Mouse (Mus musculus): ENCODE measurements around the gene Vmn1r11. TPM values are rescaled to one million over a fixed set of nuclear protein-coding genes. Genes with fewer than 3 reads are reported as not detected.

The Vmn1r11 gene
- polyA plus RNA-seq (2012; fragmentation: generic; extraction: Trizol), result not detected

DNA sequence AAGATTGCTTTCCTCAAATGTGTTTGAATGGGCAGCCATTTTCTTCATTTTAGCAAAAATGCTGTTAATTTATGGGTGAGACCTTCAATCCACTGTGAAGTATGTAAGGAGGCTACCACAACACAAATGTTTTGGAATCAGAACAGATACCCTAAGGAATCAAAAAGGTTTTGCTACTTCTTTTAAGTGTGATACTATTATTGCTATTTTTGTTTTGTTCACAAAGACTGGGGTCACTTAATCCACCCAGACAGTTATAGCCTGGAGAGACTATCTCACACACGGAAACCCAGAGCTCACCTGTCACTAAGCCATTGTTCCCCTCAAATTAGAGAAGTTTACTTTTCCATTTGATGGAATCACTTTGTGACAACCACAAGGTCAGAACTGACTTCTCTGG, at the start of gene Vmn1r11:
TSS of gene Vmn1r11 (plus strand) at position 301 of the 400 bp plus-strand sequence.
- no peaks in the 10 kb centered on the region for H3K36me3 ChIP-seq (ENCODE audit: control insufficient read depth, insufficient read depth)
- H3K4me2 ChIP-seq (ENCODE audit: low read depth), result no peak within 1 kb of the TSS
- H3K79me2 ChIP-seq (ENCODE audit: control insufficient read depth, insufficient read depth), result no peaks in the 10 kb centered on the region
- H3ac ChIP-seq (ENCODE audit: control insufficient read depth, insufficient read length), result no peak within 1 kb of the TSS
- TF ChIP-seq CEBPB (IDR thresholded peaks at IDR 0.05; ENCODE audit: insufficient read depth, poor library complexity, severe bottlenecking), result no peak
- no peak for TF ChIP-seq POLR2AphosphoS2 (IDR thresholded peaks at IDR 0.05; ENCODE audit: insufficient read length, low read depth)
- H3K27me3 ChIP-seq (ENCODE audit: control insufficient read depth, insufficient read depth, insufficient read length), result no peaks in the 10 kb centered on the region
- H3K4me3 ChIP-seq, result no peak within 1 kb of the TSS

- Histone ChIP-seq H3K4me2 (ENCODE audit: low read depth) (no peak overlapping the region), H3ac (ENCODE audit: control insufficient read depth, insufficient read length) (no peak overlapping the region), H3K27me3 (ENCODE audit: control insufficient read depth, insufficient read depth, insufficient read length) (no peaks in the 10 kb centered on the region), H3K4me3 (no peak overlapping the region), H3K79me2 (ENCODE audit: control insufficient read depth, insufficient read depth) (no peaks in the 10 kb centered on the region), H3K36me3 (ENCODE audit: control insufficient read depth, insufficient read depth) (no peaks in the 10 kb centered on the region)
- no peak for TF ChIP-seq CEBPB (IDR thresholded peaks at IDR 0.05; ENCODE audit: insufficient read depth, poor library complexity, severe bottlenecking)
- no peak for TF ChIP-seq REST (IDR thresholded peaks at IDR 0.05; ENCODE audit: insufficient read depth, insufficient read length)
- no peak for TF ChIP-seq E2F4 (IDR thresholded peaks at IDR 0.05; ENCODE audit: insufficient read depth)
- no peak for TF ChIP-seq TCF12 (IDR thresholded peaks at IDR 0.05; ENCODE audit: insufficient read depth, poor library complexity, severe bottlenecking)
- no peak for TF ChIP-seq SRF (IDR thresholded peaks at IDR 0.05; ENCODE audit: control insufficient read depth, insufficient read length, low read depth)
- no peak for TF ChIP-seq TCF3 (IDR thresholded peaks at IDR 0.05; ENCODE audit: insufficient read length, low read depth)
- TF ChIP-seq POLR2AphosphoS2 (IDR thresholded peaks at IDR 0.05; ENCODE audit: insufficient read length, low read depth), result no peak
- no peak for TF ChIP-seq USF1 (IDR thresholded peaks at IDR 0.05; ENCODE audit: low read depth)
- no peak for TF ChIP-seq POLR2A (IDR thresholded peaks at IDR 0.05; ENCODE audit: insufficient read length, low read depth)
- no peak for TF ChIP-seq MAX (IDR thresholded peaks at IDR 0.05; ENCODE audit: low read depth)
These were observed 26.9 kb upstream of the Vmn1r11 start for GRCm38 (mm10) chr6:57106358-57106757.

GRCm38 (mm10) chr6:57109154-57109553, 24.1 kb upstream of the Vmn1r11 start, which contains the start of gene Vmn1r10:
Gene Vmn1r10, plus strand, starts transcription at chr6:57109454.
- Histone ChIP-seq H3K4me3 (no peak within 1 kb of the TSS), H3K79me2 (ENCODE audit: control insufficient read depth, insufficient read depth) (no peaks in the 10 kb centered on the region), H3K27me3 (ENCODE audit: control insufficient read depth, insufficient read depth, insufficient read length) (no peaks in the 10 kb centered on the region), H3ac (ENCODE audit: control insufficient read depth, insufficient read length) (no peak within 1 kb of the TSS), H3K4me2 (ENCODE audit: low read depth) (no peak within 1 kb of the TSS), H3K36me3 (ENCODE audit: control insufficient read depth, insufficient read depth) (no peaks in the 10 kb centered on the region)
- no peak for TF ChIP-seq MYOD1 (IDR thresholded peaks at IDR 0.05; ENCODE audit: control insufficient read depth in 1 of 3, insufficient read length in 2 of 3, low read depth in 2 of 3)
- no peak for TF ChIP-seq MYOG (IDR thresholded peaks at IDR 0.05; ENCODE audit: control insufficient read depth in 1 of 3, insufficient read depth in 1 of 3, insufficient read length in 2 of 3, low read depth in 2 of 3)
- TF ChIP-seq USF1 (IDR thresholded peaks at IDR 0.05; ENCODE audit: low read depth), result no peak
- no peak for TF ChIP-seq POLR2A (IDR thresholded peaks at IDR 0.05; ENCODE audit: insufficient read length, low read depth)
- TF ChIP-seq MAX (IDR thresholded peaks at IDR 0.05; ENCODE audit: low read depth), result no peak

GRCm38 (mm10) chr6:57156619-57157018, 23.4 kb downstream of the Vmn1r11 start, which contains the start of gene Vmn1r12:
Gene Vmn1r12, plus strand, starts transcription at chr6:57156919.
- Histone ChIP-seq H3ac (ENCODE audit: control insufficient read depth, insufficient read length) (no peak within 1 kb of the TSS), H3K27me3 (ENCODE audit: control insufficient read depth, insufficient read depth, insufficient read length) (no peaks in the 10 kb centered on the region), H3K4me2 (ENCODE audit: low read depth) (no peak within 1 kb of the TSS), H3K4me3 (no peak within 1 kb of the TSS), H3K79me2 (ENCODE audit: control insufficient read depth, insufficient read depth) (no peaks in the 10 kb centered on the region), H3K36me3 (ENCODE audit: control insufficient read depth, insufficient read depth) (no peaks in the 10 kb centered on the region)
- no peak for TF ChIP-seq POLR2A (IDR thresholded peaks at IDR 0.05; ENCODE audit: insufficient read length, low read depth)
- TF ChIP-seq MAX (IDR thresholded peaks at IDR 0.05; ENCODE audit: low read depth), result no peak
- TF ChIP-seq POLR2AphosphoS2 (IDR thresholded peaks at IDR 0.05; ENCODE audit: insufficient read length, low read depth), result no peak
- TF ChIP-seq MYOG (IDR thresholded peaks at IDR 0.05; ENCODE audit: control insufficient read depth in 1 of 3, insufficient read depth in 1 of 3, insufficient read length in 2 of 3, low read depth in 2 of 3), result no peak
- no peak for TF ChIP-seq SRF (IDR thresholded peaks at IDR 0.05; ENCODE audit: control insufficient read depth, insufficient read length, low read depth)
- TF ChIP-seq TCF12 (IDR thresholded peaks at IDR 0.05; ENCODE audit: insufficient read depth, poor library complexity, severe bottlenecking), result no peak
- no peak for TF ChIP-seq REST (IDR thresholded peaks at IDR 0.05; ENCODE audit: insufficient read depth, insufficient read length)
- TF ChIP-seq MYOD1 (IDR thresholded peaks at IDR 0.05; ENCODE audit: control insufficient read depth in 1 of 3, insufficient read length in 2 of 3, low read depth in 2 of 3), result no peak
- TF ChIP-seq E2F4 (IDR thresholded peaks at IDR 0.05; ENCODE audit: insufficient read depth), result no peak
- no peak for TF ChIP-seq CEBPB (IDR thresholded peaks at IDR 0.05; ENCODE audit: insufficient read depth, poor library complexity, severe bottlenecking)
- no peak for TF ChIP-seq TCF3 (IDR thresholded peaks at IDR 0.05; ENCODE audit: insufficient read length, low read depth)

Other genes with a start within 250 kb of the Vmn1r11 start
- gene Nt5c3, start 209.5 kb upstream of the Vmn1r11 start, polyA plus RNA-seq (2012; fragmentation: generic; extraction: Trizol), result 9.9 TPM
- gene Vmn1r4, start 209.4 kb upstream of the Vmn1r11 start, polyA plus RNA-seq (2012; fragmentation: generic; extraction: Trizol), result 0.02 TPM
- not detected for gene Vmn1r5, start 163.2 kb upstream of the Vmn1r11 start, polyA plus RNA-seq (2012; fragmentation: generic; extraction: Trizol)
- not detected for gene Vmn1r6, start 136.2 kb upstream of the Vmn1r11 start, polyA plus RNA-seq (2012; fragmentation: generic; extraction: Trizol)
- not detected for gene Vmn1r7, start 108.1 kb upstream of the Vmn1r11 start, polyA plus RNA-seq (2012; fragmentation: generic; extraction: Trizol)
- gene Vmn1r8, start 101.2 kb upstream of the Vmn1r11 start, polyA plus RNA-seq (2012; fragmentation: generic; extraction: Trizol), result not detected
- not detected for gene Vmn1r9, start 66.7 kb upstream of the Vmn1r11 start, polyA plus RNA-seq (2012; fragmentation: generic; extraction: Trizol)
- gene Vmn1r10, start 24.0 kb upstream of the Vmn1r11 start, polyA plus RNA-seq (2012; fragmentation: generic; extraction: Trizol), result not detected
- gene Vmn1r12, start 23.5 kb downstream of the Vmn1r11 start, polyA plus RNA-seq (2012; fragmentation: generic; extraction: Trizol), result not detected
- gene Vmn1r13, start 69.8 kb downstream of the Vmn1r11 start, polyA plus RNA-seq (2012; fragmentation: generic; extraction: Trizol), result not detected
- not detected for gene Vmn1r14, start 98.2 kb downstream of the Vmn1r11 start, polyA plus RNA-seq (2012; fragmentation: generic; extraction: Trizol)
- not detected for gene Vmn1r15, start 124.5 kb downstream of the Vmn1r11 start, polyA plus RNA-seq (2012; fragmentation: generic; extraction: Trizol)
- not detected for gene Vmn1r16, start 196.0 kb downstream of the Vmn1r11 start, polyA plus RNA-seq (2012; fragmentation: generic; extraction: Trizol)
- not detected for gene Vmn1r17, start 230.3 kb downstream of the Vmn1r11 start, polyA plus RNA-seq (2012; fragmentation: generic; extraction: Trizol)

Data from myocyte (in vitro differentiated cells).